Mouse (Mus musculus) megakaryocyte-erythroid progenitor cell, adult 5-6 weeks (primary cell): ENCODE measurements around the gene Scyl1. TPM values are rescaled to one million over a fixed set of nuclear protein-coding genes. Genes with fewer than 3 reads are reported as not detected.

Experiments used
- ATAC-seq: replicated peaks from 2 replicates; pipeline ENCODE4 v1.8.0; 2016; ENCODE audit warnings: mild to moderate bottlenecking, inconsistent platforms; ENCODE audit not compliant: severe bottlenecking, poor library complexity, low FRiP score, low TSS enrichment
- total RNA-seq, 2 experiments: library from RNA; stranded (forward) in 1 of 2; stranded (reverse) in 1 of 2; fragments of 200-1000, 215-1000 nt in 1 of 2; fragments of >200 nt in 1 of 2; fragmentation: Nextera tagmentation in 1 of 2; gene quantifications; 2 replicates each; pipeline ENCODE4 v1.2.3; 2014 to 2017

Gene Scyl1
- total RNA-seq, 2 experiments from 2014 or later = 23.1 to 43.4 TPM

GRCm38 (mm10) chr19:5791329-5791728 lies 20.1 kb upstream of the Scyl1 start:
- no peak for ATAC-seq

GRCm38 (mm10) chr19:5789066-5789465 lies 17.8 kb upstream of the Scyl1 start:
- no peak for ATAC-seq

- ATAC-seq = no peak
Measured at GRCm38 (mm10) chr19:5788620-5789019, 17.4 kb upstream of the Scyl1 start.

GRCm38 (mm10) chr19:5787920-5788319 lies 16.7 kb upstream of the Scyl1 start:
- ATAC-seq = no peak

- ATAC-seq = peak; percentile 84
Measured at GRCm38 (mm10) chr19:5787128-5787635, 16.0 kb upstream of the Scyl1 start.

- ATAC-seq = peak; percentile 72
Measured at GRCm38 (mm10) chr19:5786441-5787114, 15.4 kb upstream of the Scyl1 start.

GRCm38 (mm10) chr19:5784958-5785577 lies 13.8 kb upstream of the Scyl1 start:
- ATAC-seq = no peak

- no peak for ATAC-seq
Measured at GRCm38 (mm10) chr19:5782121-5782520, 10.9 kb upstream of the Scyl1 start.

GRCm38 (mm10) chr19:5781532-5781931 lies 10.3 kb upstream of the Scyl1 start:
- ATAC-seq = no peak

GRCm38 (mm10) chr19:5780203-5780602 lies 9.0 kb upstream of the Scyl1 start:
- ATAC-seq = no peak

GRCm38 (mm10) chr19:5778312-5778711 lies 7.1 kb upstream of the Scyl1 start:
- no peak for ATAC-seq

- ATAC-seq = no peak
Measured at GRCm38 (mm10) chr19:5777387-5778032, 6.3 kb upstream of the Scyl1 start.

- ATAC-seq = no peak
Measured at GRCm38 (mm10) chr19:5770311-5770710, 908 bp downstream of the Scyl1 start.

GRCm38 (mm10) chr19:5767271-5767670 lies 3.9 kb downstream of the Scyl1 start:
- no peak for ATAC-seq

GRCm38 (mm10) chr19:5763163-5763562 lies 8.1 kb downstream of the Scyl1 start:
- ATAC-seq = no peak

GRCm38 (mm10) chr19:5758878-5759403 lies 12.3 kb downstream of the Scyl1 start:
- ATAC-seq = no peak

GRCm38 (mm10) chr19:5756991-5757636 lies 14.1 kb downstream of the Scyl1 start:
- no peak for ATAC-seq

- no peak for ATAC-seq
Measured at GRCm38 (mm10) chr19:5756321-5756985, 14.8 kb downstream of the Scyl1 start.

- ATAC-seq = no peak
Measured at GRCm38 (mm10) chr19:5751742-5752141, 19.5 kb downstream of the Scyl1 start.
